Mouse (Mus musculus): ENCODE measurements around the gene Svs2. TPM values are rescaled to one million over a fixed set of nuclear protein-coding genes. Genes with fewer than 3 reads are reported as not detected.

Gene Svs2
- polyA plus RNA-seq, 1 experiment: not detected

DNA sequence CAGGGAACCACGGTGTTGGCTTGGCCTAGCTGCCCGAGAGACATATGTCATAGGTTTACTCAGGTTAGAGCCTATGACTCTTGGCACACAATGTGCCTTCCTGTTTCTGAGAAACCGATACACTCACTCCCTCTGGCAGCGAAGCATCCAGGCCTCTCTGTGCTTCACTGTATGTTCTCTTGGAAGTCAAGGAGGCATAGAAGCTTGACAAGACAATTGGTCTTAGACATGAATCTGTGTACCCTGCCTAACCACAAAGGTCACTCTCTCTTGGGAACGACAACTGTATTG is 41.6 kb downstream of the Svs2 start:
- no peaks in the 10 kb centered on the region for H3K27me3 ChIP-seq (ENCODE audit: control insufficient read depth, insufficient read depth, low read length, poor library complexity, severe bottlenecking)
- H3K9me3 ChIP-seq (replicated peaks; ENCODE audit: control insufficient read depth, insufficient read depth, low read length, poor library complexity, severe bottlenecking): no peaks in the 10 kb centered on the region
- H3K4me1 ChIP-seq (ENCODE audit: control insufficient read depth, insufficient read depth, low read length): no peaks in the 10 kb centered on the region
- H3K9ac ChIP-seq (ENCODE audit: low read depth, poor library complexity, severe bottlenecking): no peak overlapping the region
- no peak for TF ChIP-seq EP300 (IDR thresholded peaks at IDR 0.05; ENCODE audit: insufficient read depth, low read depth, low read length)
- no peak for TF ChIP-seq POLR2A (IDR thresholded peaks at IDR 0.05; ENCODE audit: insufficient read depth, low read length)
- TF ChIP-seq CTCF (IDR thresholded peaks at IDR 0.05; ENCODE audit: low read depth, low read length): no peak
- no peak overlapping the region for H3K27ac ChIP-seq (ENCODE audit: insufficient read depth, low read length)
- no peaks in the 10 kb centered on the region for H3K36me3 ChIP-seq (ENCODE audit: control insufficient read depth, insufficient read depth, low read length, poor library complexity, severe bottlenecking)
- H3K4me3 ChIP-seq (ENCODE audit: low read depth, low read length): no peak overlapping the region

DNA sequence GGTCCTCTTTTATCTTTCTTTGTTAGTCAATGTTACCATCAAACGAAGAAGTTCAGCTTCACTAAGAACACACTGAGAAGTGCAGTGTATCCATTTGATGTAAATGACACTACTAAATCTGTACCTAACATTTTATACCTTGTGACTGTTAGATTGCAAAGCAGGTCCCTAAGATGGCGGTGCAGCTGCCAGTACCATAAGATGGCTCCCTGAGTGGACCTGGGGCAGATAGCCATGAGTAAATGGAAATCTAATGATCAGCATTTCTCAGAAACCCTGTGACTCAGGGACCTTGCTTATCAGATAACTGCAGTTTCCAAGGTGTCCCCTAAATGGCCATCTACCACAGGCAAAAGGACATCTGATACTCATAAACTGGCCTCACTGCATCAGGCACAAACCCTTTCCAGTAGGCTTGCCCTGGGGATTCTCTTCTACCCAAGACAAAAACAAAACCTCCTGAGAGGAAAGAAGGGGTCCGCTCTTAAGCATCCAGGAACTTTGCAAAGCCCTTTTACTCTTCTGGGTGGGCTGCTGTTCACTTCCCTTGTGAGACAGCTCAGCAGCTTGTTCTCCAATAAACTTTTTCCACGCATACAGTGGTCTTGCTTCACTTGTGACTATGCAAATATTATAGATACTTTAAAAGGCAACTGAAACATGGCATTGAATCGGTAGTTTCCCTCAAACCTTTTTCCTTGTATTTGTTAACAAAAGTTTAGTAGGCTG is 42.1 kb downstream of the Svs2 start:
- H3K27me3 ChIP-seq (ENCODE audit: control insufficient read depth, insufficient read depth, low read length, poor library complexity, severe bottlenecking): no peaks in the 10 kb centered on the region
- H3K27ac ChIP-seq (ENCODE audit: insufficient read depth, low read length): no peak overlapping the region
- no peaks in the 10 kb centered on the region for H3K9me3 ChIP-seq (replicated peaks; ENCODE audit: control insufficient read depth, insufficient read depth, low read length, poor library complexity, severe bottlenecking)
- H3K4me3 ChIP-seq (ENCODE audit: low read depth, low read length): no peak overlapping the region
- H3K9ac ChIP-seq (ENCODE audit: low read depth, poor library complexity, severe bottlenecking): no peak overlapping the region
- TF ChIP-seq CTCF (IDR thresholded peaks at IDR 0.05; ENCODE audit: low read depth, low read length) (no peak), EP300 (IDR thresholded peaks at IDR 0.05; ENCODE audit: insufficient read depth, low read depth, low read length) (no peak), POLR2A (IDR thresholded peaks at IDR 0.05; ENCODE audit: insufficient read depth, low read length) (no peak)
- H3K36me3 ChIP-seq (ENCODE audit: control insufficient read depth, insufficient read depth, low read length, poor library complexity, severe bottlenecking): no peaks in the 10 kb centered on the region
- H3K4me1 ChIP-seq (ENCODE audit: control insufficient read depth, insufficient read depth, low read length): no peaks in the 10 kb centered on the region

- TF ChIP-seq EP300 (IDR thresholded peaks at IDR 0.05; ENCODE audit: insufficient read depth, low read depth, low read length) (no peak), CTCF (IDR thresholded peaks at IDR 0.05; ENCODE audit: low read depth, low read length) (no peak), POLR2A (IDR thresholded peaks at IDR 0.05; ENCODE audit: insufficient read depth, low read length) (no peak)
- H3K9ac ChIP-seq (ENCODE audit: low read depth, poor library complexity, severe bottlenecking): no peak overlapping the region
- no peak overlapping the region for H3K4me3 ChIP-seq (ENCODE audit: low read depth, low read length)
- no peaks in the 10 kb centered on the region for H3K9me3 ChIP-seq (replicated peaks; ENCODE audit: control insufficient read depth, insufficient read depth, low read length, poor library complexity, severe bottlenecking)
- no peaks in the 10 kb centered on the region for H3K36me3 ChIP-seq (ENCODE audit: control insufficient read depth, insufficient read depth, low read length, poor library complexity, severe bottlenecking)
- H3K27me3 ChIP-seq (ENCODE audit: control insufficient read depth, insufficient read depth, low read length, poor library complexity, severe bottlenecking): no peaks in the 10 kb centered on the region
- H3K4me1 ChIP-seq (ENCODE audit: control insufficient read depth, insufficient read depth, low read length): peaks cover 1% of the 10 kb centered on the region
- H3K27ac ChIP-seq (ENCODE audit: insufficient read depth, low read length): no peak overlapping the region
These were observed 43.2 kb downstream of the Svs2 start for GRCm38 (mm10) chr2:164194959-164195630.

DNA sequence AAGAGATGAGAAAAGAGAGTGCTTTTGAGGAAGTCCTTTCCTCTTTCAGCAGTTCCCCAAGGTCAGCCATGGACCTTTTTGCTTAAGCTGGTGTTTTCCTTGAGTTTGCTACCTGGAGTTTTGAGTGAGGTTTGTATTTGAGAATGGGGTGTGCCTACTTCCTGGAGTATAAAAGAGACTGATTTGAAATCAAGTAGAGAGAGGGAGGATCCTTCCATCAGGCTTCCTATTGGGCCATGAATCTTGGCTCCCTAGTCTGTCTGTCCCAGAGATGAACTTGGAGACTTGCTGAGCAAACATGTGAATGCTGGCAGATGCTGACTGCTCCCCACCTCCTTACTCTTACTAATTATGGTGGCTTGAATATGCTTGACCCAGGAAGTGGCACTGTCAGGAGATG is 46.0 kb downstream of the Svs2 start:
- no peaks in the 10 kb centered on the region for H3K36me3 ChIP-seq (ENCODE audit: control insufficient read depth, insufficient read depth, low read length, poor library complexity, severe bottlenecking)
- no peaks in the 10 kb centered on the region for H3K9me3 ChIP-seq (replicated peaks; ENCODE audit: control insufficient read depth, insufficient read depth, low read length, poor library complexity, severe bottlenecking)
- H3K27ac ChIP-seq (ENCODE audit: insufficient read depth, low read length): no peak overlapping the region
- no peaks in the 10 kb centered on the region for H3K27me3 ChIP-seq (ENCODE audit: control insufficient read depth, insufficient read depth, low read length, poor library complexity, severe bottlenecking)
- peaks cover 1% of the 10 kb centered on the region for H3K4me1 ChIP-seq (ENCODE audit: control insufficient read depth, insufficient read depth, low read length)
- no peak for TF ChIP-seq POLR2A (IDR thresholded peaks at IDR 0.05; ENCODE audit: insufficient read depth, low read length)
- TF ChIP-seq CTCF (IDR thresholded peaks at IDR 0.05; ENCODE audit: low read depth, low read length): no peak
- TF ChIP-seq EP300 (IDR thresholded peaks at IDR 0.05; ENCODE audit: insufficient read depth, low read depth, low read length): no peak
- H3K4me3 ChIP-seq (ENCODE audit: low read depth, low read length): no peak overlapping the region
- no peak overlapping the region for H3K9ac ChIP-seq (ENCODE audit: low read depth, poor library complexity, severe bottlenecking)

GRCm38 (mm10) chr2:164190576-164190975 is 47.7 kb downstream of the Svs2 start, which contains the start of gene Wfdc12:
TSS of gene Wfdc12 (minus strand) at chr2:164190608.
- no peak within 1 kb of the TSS for H3K27ac ChIP-seq (ENCODE audit: insufficient read depth, low read length)
- no peak within 1 kb of the TSS for H3K4me3 ChIP-seq (ENCODE audit: low read depth, low read length)
- TF ChIP-seq EP300 (IDR thresholded peaks at IDR 0.05; ENCODE audit: insufficient read depth, low read depth, low read length): no peak
- H3K36me3 ChIP-seq (ENCODE audit: control insufficient read depth, insufficient read depth, low read length, poor library complexity, severe bottlenecking): no peaks in the 10 kb centered on the region
- H3K9me3 ChIP-seq (replicated peaks; ENCODE audit: control insufficient read depth, insufficient read depth, low read length, poor library complexity, severe bottlenecking): no peaks in the 10 kb centered on the region
- H3K4me1 ChIP-seq (ENCODE audit: control insufficient read depth, insufficient read depth, low read length): peaks cover 1% of the 10 kb centered on the region
- H3K27me3 ChIP-seq (ENCODE audit: control insufficient read depth, insufficient read depth, low read length, poor library complexity, severe bottlenecking): no peaks in the 10 kb centered on the region
- no peak within 1 kb of the TSS for H3K9ac ChIP-seq (ENCODE audit: low read depth, poor library complexity, severe bottlenecking)

DNA sequence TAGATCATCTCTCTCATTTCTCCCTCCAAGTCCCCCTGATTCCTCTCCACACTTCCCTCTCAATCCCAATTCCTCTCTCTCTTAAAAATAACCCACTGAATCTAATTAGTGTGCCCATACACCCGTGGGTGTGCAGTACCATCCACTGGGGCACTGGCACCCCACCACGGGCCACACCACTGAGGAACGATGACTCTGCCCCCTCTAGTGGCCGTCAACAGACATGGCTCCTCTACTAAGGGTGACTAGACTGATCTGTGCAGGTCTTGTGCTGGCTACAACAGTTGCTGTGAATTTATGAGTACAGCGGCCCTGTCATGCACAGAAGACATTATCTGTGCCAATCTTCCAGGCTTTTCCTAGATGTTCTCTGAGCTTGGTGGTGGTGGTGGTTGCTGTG is 49.5 kb downstream of the Svs2 start:
- H3K27ac ChIP-seq (ENCODE audit: insufficient read depth, low read length): no peak overlapping the region

More for the DNA sequence above, 49.5 kb downstream of the Svs2 start:
- Histone ChIP-seq H3K9ac (ENCODE audit: low read depth, poor library complexity, severe bottlenecking) (no peak overlapping the region), H3K4me1 (ENCODE audit: control insufficient read depth, insufficient read depth, low read length) (peaks cover 1% of the 10 kb centered on the region), H3K4me3 (ENCODE audit: low read depth, low read length) (no peak overlapping the region), H3K9me3 (replicated peaks; ENCODE audit: control insufficient read depth, insufficient read depth, low read length, poor library complexity, severe bottlenecking) (no peaks in the 10 kb centered on the region), H3K36me3 (ENCODE audit: control insufficient read depth, insufficient read depth, low read length, poor library complexity, severe bottlenecking) (no peaks in the 10 kb centered on the region), H3K27me3 (ENCODE audit: control insufficient read depth, insufficient read depth, low read length, poor library complexity, severe bottlenecking) (no peaks in the 10 kb centered on the region)
- TF ChIP-seq EP300 (IDR thresholded peaks at IDR 0.05; ENCODE audit: insufficient read depth, low read depth, low read length) (no peak), POLR2A (IDR thresholded peaks at IDR 0.05; ENCODE audit: insufficient read depth, low read length) (no peak), CTCF (IDR thresholded peaks at IDR 0.05; ENCODE audit: low read depth, low read length) (peak; percentile 80)

Other genes starting within 250 kb of the Svs2 start
- gene Ywhab, start 243.5 kb downstream of the Svs2 start, polyA plus RNA-seq (2011; ENCODE audit: insufficient read depth, insufficient read length, low read depth, missing spikeins): 132 and 137 TPM in 2 replicates
- gene Pabpc1l, start 213.0 kb downstream of the Svs2 start, polyA plus RNA-seq (2011; ENCODE audit: insufficient read depth, insufficient read length, low read depth, missing spikeins): 2.5 and 4.2 TPM in 2 replicates
- 59.9 and 74.8 TPM in 2 replicates for gene Stk4, start 168.1 kb downstream of the Svs2 start, polyA plus RNA-seq (2011; ENCODE audit: insufficient read depth, insufficient read length, low read depth, missing spikeins)
- gene Tomm34, start 167.3 kb downstream of the Svs2 start, polyA plus RNA-seq (2011; ENCODE audit: insufficient read depth, insufficient read length, low read depth, missing spikeins): 90.0 and 91.0 TPM in 2 replicates
- gene Kcns1, start 67.4 kb downstream of the Svs2 start, polyA plus RNA-seq (2011; ENCODE audit: insufficient read depth, insufficient read length, low read depth, missing spikeins): 0.22 and 0.24 TPM in 2 replicates
- gene Wfdc5, start 55.7 kb downstream of the Svs2 start, polyA plus RNA-seq (2011; ENCODE audit: insufficient read depth, insufficient read length, low read depth, missing spikeins): not detected in 2 replicates
- gene Wfdc12, start 47.9 kb downstream of the Svs2 start, polyA plus RNA-seq (2011; ENCODE audit: insufficient read depth, insufficient read length, low read depth, missing spikeins): not detected in 2 replicates
- gene Wfdc15a, start 38.3 kb downstream of the Svs2 start, polyA plus RNA-seq (2011; ENCODE audit: insufficient read depth, insufficient read length, low read depth, missing spikeins): not detected in 2 replicates
- not detected in 2 replicates for gene Wfdc15b, start 16.8 kb downstream of the Svs2 start, polyA plus RNA-seq (2011; ENCODE audit: insufficient read depth, insufficient read length, low read depth, missing spikeins)
- not detected in 2 replicates for gene Svs3b, start 18.2 kb upstream of the Svs2 start, polyA plus RNA-seq (2011; ENCODE audit: insufficient read depth, insufficient read length, low read depth, missing spikeins)
- gene Svs4, start 40.0 kb upstream of the Svs2 start, polyA plus RNA-seq (2011; ENCODE audit: insufficient read depth, insufficient read length, low read depth, missing spikeins): not detected in 2 replicates
- not detected in 2 replicates for gene Svs3a, start 50.8 kb upstream of the Svs2 start, polyA plus RNA-seq (2011; ENCODE audit: insufficient read depth, insufficient read length, low read depth, missing spikeins)
- not detected in 2 replicates for gene Svs6, start 78.3 kb upstream of the Svs2 start, polyA plus RNA-seq (2011; ENCODE audit: insufficient read depth, insufficient read length, low read depth, missing spikeins)
- gene Svs5, start 94.3 kb upstream of the Svs2 start, polyA plus RNA-seq (2011; ENCODE audit: insufficient read depth, insufficient read length, low read depth, missing spikeins): not detected in 2 replicates
- gene Slpi, start 150.6 kb upstream of the Svs2 start, polyA plus RNA-seq (2011; ENCODE audit: insufficient read depth, insufficient read length, low read depth, missing spikeins): 1.6 and 1.8 TPM in 2 replicates
- not detected in 2 replicates for gene Rbpjl, start 164.7 kb upstream of the Svs2 start, polyA plus RNA-seq (2011; ENCODE audit: insufficient read depth, insufficient read length, low read depth, missing spikeins)
- gene Matn4, start 166.7 kb upstream of the Svs2 start, polyA plus RNA-seq (2011; ENCODE audit: insufficient read depth, insufficient read length, low read depth, missing spikeins): 0.93 and 1.7 TPM in 2 replicates
- 212 and 213 TPM in 2 replicates for gene Sdc4, start 205.4 kb upstream of the Svs2 start, polyA plus RNA-seq (2011; ENCODE audit: insufficient read depth, insufficient read length, low read depth, missing spikeins)
- gene Sys1, start 218.5 kb upstream of the Svs2 start, polyA plus RNA-seq (2011; ENCODE audit: insufficient read depth, insufficient read length, low read depth, missing spikeins): 13.3 and 19.8 TPM in 2 replicates
- 2.3 TPM in 1 of 2 replicates, not detected in the other for gene Gm20458, start 222.5 kb upstream of the Svs2 start, polyA plus RNA-seq (2011; ENCODE audit: insufficient read depth, insufficient read length, low read depth, missing spikeins)
- not detected in 2 replicates for gene Trp53tg5, start 235.3 kb upstream of the Svs2 start, polyA plus RNA-seq (2011; ENCODE audit: insufficient read depth, insufficient read length, low read depth, missing spikeins)
- gene Dbndd2, start 247.6 kb upstream of the Svs2 start, polyA plus RNA-seq (2011; ENCODE audit: insufficient read depth, insufficient read length, low read depth, missing spikeins): 6.4 and 7.1 TPM in 2 replicates

All from ES-Bruce4 (cell line).